Mouse (Mus musculus): ENCODE measurements around the gene Thsd7a. TPM values are rescaled to one million over a fixed set of nuclear protein-coding genes. Genes with fewer than 3 reads are reported as not detected.

Gene Thsd7a
- polyA plus RNA-seq, 1 experiment from 2014 or later: 3.2 TPM

DNA sequence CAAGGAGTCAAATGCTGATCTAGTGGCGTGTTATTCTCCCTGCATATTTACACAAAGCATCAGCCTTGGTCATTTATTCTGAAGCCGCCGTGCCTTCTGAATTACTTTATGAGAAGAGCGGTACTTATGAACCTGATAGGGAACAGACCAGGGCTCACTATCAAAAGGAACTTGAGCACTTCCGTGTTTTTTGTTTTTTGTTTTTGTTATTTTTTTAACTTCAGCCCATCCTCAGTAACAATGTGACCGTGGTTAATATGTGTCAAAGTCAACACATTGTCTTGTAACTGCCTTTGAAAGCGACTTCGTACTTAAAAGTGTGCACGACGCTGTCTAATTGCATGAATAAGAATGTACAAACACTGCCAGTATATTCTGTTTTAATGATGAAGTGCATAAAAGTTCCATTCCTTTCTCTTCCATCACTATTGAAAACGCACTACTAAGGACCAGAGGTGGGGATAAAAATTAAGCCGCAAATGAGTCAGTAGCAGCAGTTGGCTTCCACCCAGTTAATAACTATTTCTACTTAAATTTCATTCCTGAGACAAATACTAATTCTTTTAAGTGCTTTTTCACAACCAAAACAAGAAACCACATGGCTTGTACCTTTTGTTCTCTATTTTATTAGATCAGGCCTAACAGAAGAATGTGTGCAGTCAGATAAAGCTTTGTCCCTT, 461 bp upstream of the Thsd7a start:
- peak overlapping the region; percentile 50 for H3K9ac ChIP-seq
- H3K4me2 ChIP-seq (replicated peaks): peak overlapping the region; percentile 96
- ATAC-seq: no peak
- H3K4me3 ChIP-seq (replicated peaks): peak overlapping the region; percentile 63
- H3K27ac ChIP-seq: no peak overlapping the region
- no peaks in the 10 kb centered on the region for H3K4me1 ChIP-seq (replicated peaks)
- no peaks in the 10 kb centered on the region for H3K9me3 ChIP-seq
- WGBS: 30% methylated on average over 12 of the region's 12 CpGs
- no peaks in the 10 kb centered on the region for H3K27me3 ChIP-seq (replicated peaks)
- H3K36me3 ChIP-seq: no peaks in the 10 kb centered on the region

- Histone ChIP-seq H3K27me3 (replicated peaks) (no peaks in the 10 kb centered on the region), H3K4me2 (replicated peaks) (peak overlapping the region; percentile 96), H3K36me3 (no peaks in the 10 kb centered on the region), H3K9ac (peak overlapping the region; percentile 50), H3K9me3 (no peaks in the 10 kb centered on the region), H3K27ac (peak overlapping the region; percentile 33), H3K4me1 (replicated peaks) (no peaks in the 10 kb centered on the region), H3K4me3 (replicated peaks) (peak overlapping the region; percentile 63)
- peak; percentile 54 for ATAC-seq
- WGBS: under 1% methylated on average over 6 of the region's 6 CpGs
Measured at GRCm38 (mm10) chr6:12748454-12748786, 790 bp downstream of the Thsd7a start.

DNA sequence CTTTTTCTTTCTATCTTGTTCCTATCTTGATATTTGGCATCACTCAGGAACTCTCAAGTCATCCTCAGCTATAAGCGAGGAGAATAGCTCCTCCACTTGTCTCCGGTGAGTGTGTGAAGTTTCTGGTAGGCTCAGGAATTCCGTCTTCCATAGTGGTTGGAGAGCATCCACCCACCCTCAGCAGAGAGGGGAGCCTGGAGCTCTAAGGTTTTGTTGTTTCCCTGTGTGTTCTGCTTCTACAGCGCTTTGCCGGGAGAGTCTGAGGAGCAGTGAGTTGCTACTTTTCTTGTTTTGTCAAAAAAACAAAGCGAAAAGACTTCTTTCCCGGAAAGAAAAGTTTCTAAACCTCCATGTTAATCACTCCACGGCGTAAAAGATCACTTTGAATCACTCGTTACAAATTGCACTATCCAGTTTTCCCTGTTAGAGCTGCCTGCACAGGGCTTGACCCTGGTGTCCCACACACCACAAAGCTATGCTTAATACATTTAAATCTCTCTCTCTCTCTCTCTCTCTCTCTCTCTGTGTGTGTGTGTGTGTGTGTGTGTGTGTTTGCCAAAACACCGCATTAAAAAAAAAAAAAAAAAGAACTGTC, 1.3 kb downstream of the Thsd7a start:
- Histone ChIP-seq H3K4me3 (replicated peaks) (peak overlapping the region; percentile 63), H3K9ac (peak overlapping the region; percentile 28; the same call in 1 of the 2 replicates), H3K36me3 (no peaks in the 10 kb centered on the region), H3K27me3 (replicated peaks) (no peaks in the 10 kb centered on the region), H3K4me2 (replicated peaks) (peak overlapping the region; percentile 96), H3K27ac (no peak overlapping the region), H3K4me1 (replicated peaks) (no peaks in the 10 kb centered on the region), H3K9me3 (no peaks in the 10 kb centered on the region)
- 16% methylated on average over 11 of the region's 11 CpGs for WGBS
- ATAC-seq: no peak; the same call in 1 of the 2 replicates

DNA sequence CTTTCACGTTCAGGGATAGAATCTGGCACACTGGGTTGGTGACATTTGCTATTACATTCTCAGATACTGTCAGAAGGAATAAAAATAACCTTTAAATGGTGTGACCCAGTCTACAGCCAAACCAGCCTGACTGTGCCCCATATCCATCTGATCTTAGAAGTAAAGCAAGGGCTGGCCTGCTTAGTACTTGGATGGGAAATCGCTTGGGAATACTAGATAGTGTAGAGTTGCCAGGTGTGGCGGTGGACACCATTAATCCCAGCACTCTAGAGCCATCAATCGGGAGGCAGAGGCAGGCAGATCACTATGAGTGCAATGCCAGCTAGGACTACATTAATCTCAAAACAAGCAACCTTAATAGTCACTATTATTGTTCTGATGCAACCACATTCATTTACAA, 6.4 kb downstream of the Thsd7a start:
- 84% methylated on average over 4 of the region's 4 CpGs for WGBS
- ATAC-seq: no peak
- no peaks in the 10 kb centered on the region for H3K27me3 ChIP-seq (replicated peaks)
- H3K36me3 ChIP-seq: no peaks in the 10 kb centered on the region
- H3K9ac ChIP-seq: no peak overlapping the region
- no peaks in the 10 kb centered on the region for H3K9me3 ChIP-seq
- no peak overlapping the region for H3K4me2 ChIP-seq (replicated peaks)
- no peak overlapping the region for H3K4me3 ChIP-seq (replicated peaks)
- no peaks in the 10 kb centered on the region for H3K4me1 ChIP-seq (replicated peaks)
- no peak overlapping the region for H3K27ac ChIP-seq

GRCm38 (mm10) chr6:12733924-12734323, 15.3 kb downstream of the Thsd7a start:
- Histone ChIP-seq H3K4me3 (replicated peaks) (no peak overlapping the region), H3K36me3 (no peaks in the 10 kb centered on the region), H3K4me2 (replicated peaks) (no peak overlapping the region), H3K27ac (no peak overlapping the region), H3K4me1 (replicated peaks) (no peaks in the 10 kb centered on the region), H3K9me3 (no peaks in the 10 kb centered on the region), H3K9ac (no peak overlapping the region), H3K27me3 (replicated peaks) (no peaks in the 10 kb centered on the region)
- no peak for ATAC-seq
- WGBS: 52% methylated on average over 3 of the region's 3 CpGs

GRCm38 (mm10) chr6:12716071-12716470, 33.1 kb downstream of the Thsd7a start:
- no peak overlapping the region for H3K9ac ChIP-seq
- H3K4me1 ChIP-seq (replicated peaks): no peaks in the 10 kb centered on the region
- no peak overlapping the region for H3K4me3 ChIP-seq (replicated peaks)
- H3K36me3 ChIP-seq: no peaks in the 10 kb centered on the region
- 92% methylated on average over 8 of the region's 8 CpGs for WGBS
- no peaks in the 10 kb centered on the region for H3K9me3 ChIP-seq
- no peak overlapping the region for H3K27ac ChIP-seq
- H3K4me2 ChIP-seq (replicated peaks): no peak overlapping the region
- no peaks in the 10 kb centered on the region for H3K27me3 ChIP-seq (replicated peaks)
- ATAC-seq: no peak

DNA sequence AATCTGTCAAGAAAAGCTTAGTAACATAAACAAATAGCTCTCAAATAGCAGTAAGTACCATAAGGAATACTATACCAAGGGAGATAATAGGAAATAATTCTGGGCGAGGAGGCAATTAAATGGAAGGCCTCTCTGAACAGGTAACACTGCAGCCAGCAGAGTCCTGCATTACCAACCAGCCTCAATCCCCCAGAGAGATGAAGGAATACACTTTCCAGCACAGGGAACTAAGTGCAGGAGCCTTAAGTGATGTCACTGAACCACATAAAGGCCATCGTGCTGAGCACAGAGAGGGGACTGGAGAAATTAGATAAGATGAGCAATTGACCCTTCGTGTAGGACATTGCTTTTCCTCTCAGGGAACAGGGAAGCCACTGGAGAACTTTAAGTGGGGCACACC, 36.6 kb downstream of the Thsd7a start:
- no peak overlapping the region for H3K4me2 ChIP-seq (replicated peaks)
- WGBS: 62% methylated on average over 3 of the region's 3 CpGs
- H3K9me3 ChIP-seq: no peaks in the 10 kb centered on the region
- H3K9ac ChIP-seq: no peak overlapping the region
- H3K4me1 ChIP-seq (replicated peaks): no peaks in the 10 kb centered on the region
- H3K4me3 ChIP-seq (replicated peaks): no peak overlapping the region
- no peak overlapping the region for H3K27ac ChIP-seq
- no peaks in the 10 kb centered on the region for H3K36me3 ChIP-seq
- H3K27me3 ChIP-seq (replicated peaks): no peaks in the 10 kb centered on the region
- no peak for ATAC-seq

GRCm38 (mm10) chr6:12702925-12703324, 46.3 kb downstream of the Thsd7a start:
- Histone ChIP-seq H3K4me2 (replicated peaks) (no peak overlapping the region), H3K36me3 (no peaks in the 10 kb centered on the region), H3K27me3 (replicated peaks) (no peaks in the 10 kb centered on the region), H3K9me3 (no peaks in the 10 kb centered on the region), H3K4me1 (replicated peaks) (no peaks in the 10 kb centered on the region), H3K4me3 (replicated peaks) (no peak overlapping the region), H3K27ac (no peak overlapping the region), H3K9ac (no peak overlapping the region)
- no peak for ATAC-seq
- 71% methylated on average over 3 of the region's 3 CpGs for WGBS

DNA sequence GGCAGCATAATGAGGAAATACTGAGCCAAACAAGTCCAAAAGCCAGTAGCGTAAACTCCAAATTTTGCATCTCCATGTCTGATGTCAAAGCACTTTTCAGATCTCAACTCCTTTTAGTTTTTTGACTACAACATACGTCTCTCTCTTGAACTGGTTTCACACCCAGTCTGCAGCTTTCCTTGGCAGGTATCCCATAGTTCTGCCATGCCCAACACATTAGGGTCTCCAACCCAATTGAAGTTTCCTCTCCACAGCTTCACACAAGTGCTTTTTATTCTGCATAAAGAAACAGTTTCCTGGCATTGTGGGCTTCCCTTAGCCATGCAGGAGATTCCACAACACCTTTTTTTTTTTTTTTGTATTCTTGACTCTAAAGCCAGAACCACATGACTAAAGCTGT, 50.1 kb downstream of the Thsd7a start:
- no peak overlapping the region for H3K27ac ChIP-seq
- H3K4me2 ChIP-seq (replicated peaks): no peak overlapping the region
- H3K36me3 ChIP-seq: no peaks in the 10 kb centered on the region
- H3K4me1 ChIP-seq (replicated peaks): no peaks in the 10 kb centered on the region
- no peaks in the 10 kb centered on the region for H3K27me3 ChIP-seq (replicated peaks)
- H3K9ac ChIP-seq: no peak overlapping the region
- ATAC-seq: no peak
- no peak overlapping the region for H3K4me3 ChIP-seq (replicated peaks)
- 88% methylated on average over 2 of the region's 2 CpGs for WGBS
- no peaks in the 10 kb centered on the region for H3K9me3 ChIP-seq

- no peaks in the 10 kb centered on the region for H3K4me1 ChIP-seq (replicated peaks)
- H3K4me3 ChIP-seq (replicated peaks): no peak overlapping the region
- H3K9me3 ChIP-seq: no peaks in the 10 kb centered on the region
- no peaks in the 10 kb centered on the region for H3K36me3 ChIP-seq
- no peak overlapping the region for H3K9ac ChIP-seq
- H3K27ac ChIP-seq: no peak overlapping the region
- no peak overlapping the region for H3K4me2 ChIP-seq (replicated peaks)
- WGBS: 90% methylated on average over 1 of the region's 1 CpGs
- no peak for ATAC-seq
- no peaks in the 10 kb centered on the region for H3K27me3 ChIP-seq (replicated peaks)
Measured at GRCm38 (mm10) chr6:12693689-12694088, 55.5 kb downstream of the Thsd7a start.

GRCm38 (mm10) chr6:12693239-12693638, 56.0 kb downstream of the Thsd7a start:
- no peaks in the 10 kb centered on the region for H3K9me3 ChIP-seq
- H3K4me3 ChIP-seq (replicated peaks): no peak overlapping the region
- no peak overlapping the region for H3K27ac ChIP-seq
- no peaks in the 10 kb centered on the region for H3K27me3 ChIP-seq (replicated peaks)
- no peaks in the 10 kb centered on the region for H3K36me3 ChIP-seq
- ATAC-seq: no peak
- no peaks in the 10 kb centered on the region for H3K4me1 ChIP-seq (replicated peaks)
- no peak overlapping the region for H3K9ac ChIP-seq
- WGBS: 87% methylated on average over 3 of the region's 3 CpGs
- no peak overlapping the region for H3K4me2 ChIP-seq (replicated peaks)

DNA sequence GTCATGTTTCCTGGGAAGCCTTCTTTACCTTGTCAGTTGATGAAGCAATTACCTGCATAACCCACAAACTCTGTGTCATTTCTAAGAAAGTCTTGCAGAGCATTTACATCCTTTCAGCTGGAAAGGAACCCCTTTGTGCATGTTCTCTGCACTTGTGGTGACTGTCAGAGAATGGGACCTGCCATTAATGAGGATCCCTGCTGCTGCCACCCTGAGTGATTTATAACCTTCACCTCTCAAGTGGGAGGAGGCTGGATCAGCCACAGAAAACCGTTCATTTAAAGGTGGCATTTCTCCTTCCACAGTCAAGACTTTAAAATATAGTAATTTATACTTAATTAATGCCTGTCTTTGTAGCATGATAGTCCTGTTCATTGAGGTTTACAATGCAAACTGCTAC, 99.6 kb downstream of the Thsd7a start:
- H3K9me3 ChIP-seq: no peaks in the 10 kb centered on the region
- H3K27ac ChIP-seq: no peak overlapping the region
- H3K36me3 ChIP-seq: no peaks in the 10 kb centered on the region
- WGBS: 9% methylated on average over 1 of the region's 1 CpGs
- no peak overlapping the region for H3K9ac ChIP-seq
- no peaks in the 10 kb centered on the region for H3K27me3 ChIP-seq (replicated peaks)
- no peak overlapping the region for H3K4me3 ChIP-seq (replicated peaks)
- no peaks in the 10 kb centered on the region for H3K4me1 ChIP-seq (replicated peaks)
- ATAC-seq: no peak
- no peak overlapping the region for H3K4me2 ChIP-seq (replicated peaks)

- Histone ChIP-seq H3K4me3 (replicated peaks) (no peak overlapping the region), H3K4me1 (replicated peaks) (no peaks in the 10 kb centered on the region), H3K27me3 (replicated peaks) (no peaks in the 10 kb centered on the region), H3K9ac (no peak overlapping the region), H3K9me3 (no peaks in the 10 kb centered on the region), H3K27ac (no peak overlapping the region), H3K36me3 (no peaks in the 10 kb centered on the region), H3K4me2 (replicated peaks) (no peak overlapping the region)
- ATAC-seq: no peak
- WGBS: 87% methylated on average over 11 of the region's 11 CpGs
Measured at GRCm38 (mm10) chr6:12628637-12629246, 120.5 kb downstream of the Thsd7a start.
